Mouse (Mus musculus): ENCODE measurements around the gene Sfxn3. TPM values are rescaled to one million over a fixed set of nuclear protein-coding genes. Genes with fewer than 3 reads are reported as not detected.
A peak's percentile ranks its signal among the peaks of the same experiment; 100 is the strongest.

Sfxn3 gene
- total and polyA plus RNA-seq, 2 experiments from 2014 or later = 50.7 to 106 TPM

DNA sequence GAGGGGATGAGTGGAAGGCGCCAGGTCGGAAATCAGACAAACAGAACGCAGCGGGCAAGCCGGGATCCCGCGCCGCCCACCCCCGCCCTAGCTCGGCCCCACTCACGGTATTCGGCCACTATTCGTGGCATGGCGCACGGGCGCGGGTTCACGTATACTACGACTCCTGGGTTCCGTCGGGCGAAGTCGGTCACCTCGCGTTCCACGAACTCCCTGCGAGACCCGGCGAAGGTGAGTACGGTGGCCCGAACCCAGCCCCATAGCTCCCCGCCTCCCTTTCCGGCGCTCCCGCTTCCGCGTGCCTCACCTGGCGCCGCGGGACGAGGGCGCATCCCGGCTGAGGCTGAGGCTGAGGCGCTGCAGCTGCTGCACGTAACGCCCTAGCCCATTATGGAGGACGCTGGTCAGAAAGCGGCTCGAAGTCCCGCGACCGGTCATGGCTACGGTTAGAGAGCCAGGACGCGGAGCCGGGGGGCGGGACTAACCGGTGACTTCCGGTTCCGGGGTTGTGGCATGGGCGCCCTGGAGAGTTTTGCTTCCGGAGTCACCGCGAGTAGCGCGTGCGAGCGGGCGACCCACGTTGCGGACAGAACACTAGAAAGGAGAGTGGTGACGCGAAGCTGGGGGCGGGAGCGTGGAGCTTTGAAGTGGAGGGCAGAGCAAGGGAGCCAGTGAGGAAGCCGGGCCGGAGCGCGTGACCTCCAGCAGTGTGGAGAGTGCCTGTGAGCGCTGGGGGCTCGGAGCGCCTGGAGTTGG is 41.2 kb upstream of the Sfxn3 start, which contains the start of gene Mrpl43:
Mrpl43 (minus strand) TSS at position 486 of the 756 bp plus-strand sequence.
- 2% methylated on average over 82 of the region's 82 CpGs for WGBS
- peak within 1 kb of the TSS; percentile 80 for H3K9ac ChIP-seq
- peak within 1 kb of the TSS; percentile 71 for H3K27ac ChIP-seq (ENCODE audit: low read depth, low read length)
- H3K4me3 ChIP-seq (ENCODE audit: low read depth, low read length) = peak within 1 kb of the TSS; percentile 94
- peaks cover 41% of the 10 kb centered on the region for H3K36me3 ChIP-seq (ENCODE audit: insufficient read depth)
- no peaks in the 10 kb centered on the region for H3K9me3 ChIP-seq (ENCODE audit: low read length)
- ATAC-seq (peak; percentile 96), DNase-seq (peak; percentile 93)
- TF ChIP-seq CTCF (IDR thresholded peaks at IDR 0.05; ENCODE audit: low read depth) = no peak
- H3K27me3 ChIP-seq (ENCODE audit: insufficient read depth, low read length) = no peaks in the 10 kb centered on the region
- H3K4me1 ChIP-seq (ENCODE audit: insufficient read depth) = peaks cover 16% of the 10 kb centered on the region
- H3K4me2 ChIP-seq (ENCODE audit: low read depth) = peak within 1 kb of the TSS; percentile 92

DNA sequence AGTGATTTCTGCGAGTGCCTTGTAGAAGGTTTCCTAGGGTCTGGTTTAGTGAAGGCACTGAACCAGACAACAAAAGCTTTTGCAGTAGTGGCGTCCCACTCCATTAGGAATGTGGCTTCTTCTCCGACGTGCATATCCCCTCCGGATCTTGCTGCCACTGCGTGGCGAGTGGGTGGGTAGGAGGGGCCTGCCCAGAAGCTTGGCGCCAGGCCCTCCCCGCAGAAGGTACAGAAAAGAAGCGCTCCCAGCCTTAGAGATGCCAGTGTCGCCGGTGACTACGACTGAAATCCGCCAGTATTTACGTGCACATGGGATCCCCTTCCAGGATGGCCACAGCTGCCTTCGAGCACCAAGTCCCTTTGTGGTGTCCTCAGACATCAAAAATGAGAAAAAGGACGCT is 40.3 kb upstream of the Sfxn3 start:
- WGBS = 36% methylated on average over 17 of the region's 17 CpGs
- peaks cover 39% of the 10 kb centered on the region for H3K36me3 ChIP-seq (ENCODE audit: insufficient read depth)
- no peaks in the 10 kb centered on the region for H3K27me3 ChIP-seq (ENCODE audit: insufficient read depth, low read length)
- peaks cover 16% of the 10 kb centered on the region for H3K4me1 ChIP-seq (ENCODE audit: insufficient read depth)
- peak overlapping the region; percentile 94 for H3K4me3 ChIP-seq (ENCODE audit: low read depth, low read length)
- DNase-seq (no peak), ATAC-seq (no peak)
- TF ChIP-seq CTCF (IDR thresholded peaks at IDR 0.05; ENCODE audit: low read depth) = no peak
- peak overlapping the region; percentile 71 for H3K27ac ChIP-seq (ENCODE audit: low read depth, low read length)
- peak overlapping the region; percentile 80; the same call in 1 of the 2 replicates for H3K9ac ChIP-seq
- peak overlapping the region; percentile 92 for H3K4me2 ChIP-seq (ENCODE audit: low read depth)
- H3K9me3 ChIP-seq (ENCODE audit: low read length) = no peaks in the 10 kb centered on the region

DNA sequence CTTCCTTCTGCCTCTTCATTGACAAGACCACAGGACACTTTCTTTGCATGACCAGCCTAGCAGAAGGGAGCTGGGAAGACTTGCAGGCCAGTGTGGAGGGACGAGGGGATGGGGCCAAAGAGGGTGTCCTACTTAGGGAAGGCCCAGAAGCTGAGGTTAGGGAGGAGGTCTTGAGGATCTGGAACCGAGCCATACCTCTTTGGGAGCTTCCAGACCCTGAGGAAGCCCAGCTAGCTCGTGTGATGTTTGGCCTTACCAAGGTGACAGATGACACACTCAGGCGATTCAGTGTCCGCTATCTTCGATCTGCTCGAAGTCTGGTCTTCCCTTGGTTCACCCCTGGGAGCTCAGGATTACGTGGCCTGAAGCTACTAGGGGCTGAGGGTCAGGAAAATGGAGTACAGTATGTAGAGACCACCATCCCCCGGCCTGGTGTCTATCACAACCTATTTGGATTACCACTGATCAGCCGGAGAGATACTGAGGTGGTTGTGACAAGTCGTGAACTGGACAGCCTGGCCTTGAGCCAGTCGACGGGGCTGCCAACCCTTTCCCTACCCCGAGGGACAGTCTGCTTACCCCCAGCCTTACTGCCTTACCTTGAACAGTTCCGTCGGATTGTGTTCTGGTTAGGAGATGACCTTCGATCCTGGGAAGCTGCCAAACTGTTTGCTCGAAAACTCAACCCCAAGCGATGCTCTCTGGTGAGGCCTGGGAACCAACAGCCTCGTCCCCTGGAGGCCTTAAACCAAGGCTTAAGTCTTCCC is 39.7 kb upstream of the Sfxn3 start:
- Histone ChIP-seq H3K36me3 (ENCODE audit: insufficient read depth) (peaks cover 37% of the 10 kb centered on the region), H3K27ac (ENCODE audit: low read depth, low read length) (no peak overlapping the region), H3K9me3 (ENCODE audit: low read length) (no peaks in the 10 kb centered on the region), H3K9ac (0 out of 2 replicates have a peak overlapping the region, but pooled peaks have one; percentile 80), H3K4me1 (ENCODE audit: insufficient read depth) (peaks cover 16% of the 10 kb centered on the region), H3K4me3 (ENCODE audit: low read depth, low read length) (peak overlapping the region; percentile 94), H3K4me2 (ENCODE audit: low read depth) (peak overlapping the region; percentile 92), H3K27me3 (ENCODE audit: insufficient read depth, low read length) (no peaks in the 10 kb centered on the region)
- DNase-seq = no peak
- WGBS = 93% methylated on average over 20 of the region's 20 CpGs
- no peak for ATAC-seq
- no peak for TF ChIP-seq CTCF (IDR thresholded peaks at IDR 0.05; ENCODE audit: low read depth)

GRCm38 (mm10) chr19:45010646-45011045 is 36.7 kb upstream of the Sfxn3 start:
- Histone ChIP-seq H3K4me3 (ENCODE audit: low read depth, low read length) (no peak overlapping the region), H3K36me3 (ENCODE audit: insufficient read depth) (peaks cover 24% of the 10 kb centered on the region), H3K9me3 (ENCODE audit: low read length) (no peaks in the 10 kb centered on the region), H3K9ac (no peak overlapping the region), H3K4me2 (ENCODE audit: low read depth) (no peak overlapping the region), H3K27me3 (ENCODE audit: insufficient read depth, low read length) (peaks cover 4% of the 10 kb centered on the region; the same call in 1 of the 2 replicates), H3K27ac (ENCODE audit: low read depth, low read length) (no peak overlapping the region), H3K4me1 (ENCODE audit: insufficient read depth) (peaks cover 17% of the 10 kb centered on the region)
- no peak for ATAC-seq
- TF ChIP-seq CTCF (IDR thresholded peaks at IDR 0.05; ENCODE audit: low read depth) = no peak
- 90% methylated on average over 4 of the region's 4 CpGs for WGBS
- no peak for DNase-seq

- no peak overlapping the region for H3K4me3 ChIP-seq (ENCODE audit: low read depth, low read length)
- TF ChIP-seq CTCF (IDR thresholded peaks at IDR 0.05; ENCODE audit: low read depth) = no peak
- no peaks in the 10 kb centered on the region for H3K9me3 ChIP-seq (ENCODE audit: low read length)
- no peak overlapping the region for H3K4me2 ChIP-seq (ENCODE audit: low read depth)
- peaks cover 4% of the 10 kb centered on the region; the same call in 1 of the 2 replicates for H3K27me3 ChIP-seq (ENCODE audit: insufficient read depth, low read length)
- ATAC-seq = no peak
- 0 out of 2 replicates have a peak overlapping the region, but pooled peaks have one; percentile 29 for H3K27ac ChIP-seq (ENCODE audit: low read depth, low read length)
- peak overlapping the region; percentile 31; the same call in 1 of the 2 replicates for H3K9ac ChIP-seq
- 79% methylated on average over 8 of the region's 8 CpGs for WGBS
- peaks cover 24% of the 10 kb centered on the region for H3K36me3 ChIP-seq (ENCODE audit: insufficient read depth)
- H3K4me1 ChIP-seq (ENCODE audit: insufficient read depth) = peaks cover 26% of the 10 kb centered on the region
- DNase-seq = no peak
Measured at GRCm38 (mm10) chr19:45012219-45012618, 35.1 kb upstream of the Sfxn3 start.

DNA sequence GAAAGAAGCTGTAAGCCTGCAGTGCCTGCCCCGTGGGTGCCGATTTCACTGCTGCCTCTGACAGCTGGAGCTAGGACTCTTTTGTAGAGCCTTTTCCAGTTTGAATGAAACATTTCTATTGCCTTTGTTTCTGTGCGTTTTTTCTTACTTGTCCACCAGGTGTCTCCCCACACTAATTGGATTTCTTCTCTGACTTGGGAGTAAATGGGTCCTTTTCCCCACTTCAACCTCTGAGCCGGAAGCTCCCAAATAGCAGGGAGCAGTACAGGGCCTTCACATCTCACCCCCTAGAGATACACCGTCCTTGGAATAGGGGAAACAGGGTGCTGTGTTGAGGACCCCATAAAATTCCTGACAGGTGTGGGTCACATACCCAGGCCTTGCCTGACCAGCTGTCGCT is 34.7 kb upstream of the Sfxn3 start:
- Histone ChIP-seq H3K4me3 (ENCODE audit: low read depth, low read length) (no peak overlapping the region), H3K36me3 (ENCODE audit: insufficient read depth) (peaks cover 24% of the 10 kb centered on the region), H3K9ac (peak overlapping the region; percentile 31; the same call in 1 of the 2 replicates), H3K4me2 (ENCODE audit: low read depth) (no peak overlapping the region), H3K9me3 (ENCODE audit: low read length) (no peaks in the 10 kb centered on the region), H3K27ac (ENCODE audit: low read depth, low read length) (0 out of 2 replicates have a peak overlapping the region, but pooled peaks have one; percentile 29), H3K4me1 (ENCODE audit: insufficient read depth) (peaks cover 22% of the 10 kb centered on the region), H3K27me3 (ENCODE audit: insufficient read depth, low read length) (peaks cover 4% of the 10 kb centered on the region; the same call in 1 of the 2 replicates)
- ATAC-seq (no peak; the same call in 1 of the 2 replicates), DNase-seq (peak; percentile 65)
- peak; percentile 70 for TF ChIP-seq CTCF (IDR thresholded peaks at IDR 0.05; ENCODE audit: low read depth)
- WGBS = 30% methylated on average over 6 of the region's 6 CpGs

Measured in forebrain, postnatal 0 days (tissue).